Mouse (Mus musculus) activated CD4-positive, CD25-positive, alpha-beta regulatory T cell, adult 4 months (primary cell): ENCODE measurements at regions not wholly inside any gene's neighbourhood (a gene's known extent, or its start where the extent isn't known, plus 50 kb on each side); places are given as distances from the start of the nearest gene placed in this dataset.

Source experiments
- ATAC-seq: one replicate; pipeline ENCODE4 v1.8.0; 2017

DNA sequence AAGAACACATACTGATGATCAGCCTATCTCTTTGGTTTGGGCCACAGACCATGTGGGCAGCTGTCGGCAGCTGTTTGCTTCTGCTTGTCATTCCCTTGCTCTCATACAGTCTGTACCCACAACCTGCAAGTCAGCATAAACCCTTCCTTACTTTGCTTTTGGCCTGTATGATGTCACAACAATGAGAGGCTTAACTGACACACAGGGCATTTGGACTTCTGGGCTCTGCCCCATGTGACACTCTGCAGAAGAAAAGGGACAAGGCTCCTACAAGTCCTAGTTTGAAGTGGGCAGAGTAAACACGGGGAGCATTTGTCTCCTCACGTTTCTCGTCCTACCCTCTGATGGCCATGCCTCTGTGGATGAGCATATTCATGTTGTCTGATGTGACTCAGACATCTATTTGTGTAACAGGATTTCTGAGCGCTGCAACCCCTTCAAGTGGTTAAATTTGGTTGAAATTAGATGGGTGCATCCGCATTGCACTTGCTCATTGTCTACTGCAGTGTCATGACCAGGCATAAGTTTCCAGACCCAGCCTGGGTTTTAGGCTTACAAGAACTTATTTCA, 87.6 kb upstream of the Cpeb4 start:
- ATAC-seq: no peak

DNA sequence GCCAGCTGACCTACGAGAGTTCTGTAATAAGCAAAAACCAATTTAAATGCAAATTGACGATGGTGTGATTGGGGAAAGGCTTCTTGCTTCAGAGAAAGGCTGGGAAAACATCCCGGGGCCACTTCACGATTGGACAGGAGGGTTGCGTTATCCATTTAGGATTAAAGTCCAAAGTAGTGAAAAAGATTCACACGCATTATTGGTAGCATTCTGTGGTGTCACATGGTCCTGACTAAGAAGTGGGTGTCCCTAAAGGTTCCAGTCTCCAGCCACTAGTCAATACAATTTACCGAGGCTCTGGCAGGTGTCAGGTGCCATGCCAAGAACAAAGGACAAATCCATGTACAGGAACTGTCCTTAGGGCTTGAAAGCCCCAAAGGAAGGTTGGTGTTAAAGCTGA, 86.9 kb upstream of the Cpeb4 start:
- ATAC-seq: no peak

DNA sequence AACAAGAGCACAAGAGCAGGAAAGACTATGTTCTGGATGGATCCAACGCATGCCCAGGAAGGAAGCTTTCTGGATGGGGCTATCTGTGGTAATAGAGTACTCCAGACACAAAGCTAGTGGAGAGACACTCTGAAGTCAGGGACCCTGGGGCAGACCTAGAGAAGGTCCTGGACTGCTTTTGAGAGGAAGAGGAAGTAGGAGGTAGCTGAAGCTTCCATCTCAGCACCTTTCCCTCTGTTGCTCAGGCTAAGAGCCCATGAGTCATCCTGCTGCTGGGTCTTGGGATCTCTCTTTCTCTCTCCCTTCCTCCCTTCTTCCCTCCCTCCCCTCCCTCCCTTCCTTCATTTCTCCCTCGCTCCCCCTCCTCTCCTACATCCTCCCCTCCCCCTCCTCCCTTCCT, 84.6 kb upstream of the Cpeb4 start:
- ATAC-seq: no peak

DNA sequence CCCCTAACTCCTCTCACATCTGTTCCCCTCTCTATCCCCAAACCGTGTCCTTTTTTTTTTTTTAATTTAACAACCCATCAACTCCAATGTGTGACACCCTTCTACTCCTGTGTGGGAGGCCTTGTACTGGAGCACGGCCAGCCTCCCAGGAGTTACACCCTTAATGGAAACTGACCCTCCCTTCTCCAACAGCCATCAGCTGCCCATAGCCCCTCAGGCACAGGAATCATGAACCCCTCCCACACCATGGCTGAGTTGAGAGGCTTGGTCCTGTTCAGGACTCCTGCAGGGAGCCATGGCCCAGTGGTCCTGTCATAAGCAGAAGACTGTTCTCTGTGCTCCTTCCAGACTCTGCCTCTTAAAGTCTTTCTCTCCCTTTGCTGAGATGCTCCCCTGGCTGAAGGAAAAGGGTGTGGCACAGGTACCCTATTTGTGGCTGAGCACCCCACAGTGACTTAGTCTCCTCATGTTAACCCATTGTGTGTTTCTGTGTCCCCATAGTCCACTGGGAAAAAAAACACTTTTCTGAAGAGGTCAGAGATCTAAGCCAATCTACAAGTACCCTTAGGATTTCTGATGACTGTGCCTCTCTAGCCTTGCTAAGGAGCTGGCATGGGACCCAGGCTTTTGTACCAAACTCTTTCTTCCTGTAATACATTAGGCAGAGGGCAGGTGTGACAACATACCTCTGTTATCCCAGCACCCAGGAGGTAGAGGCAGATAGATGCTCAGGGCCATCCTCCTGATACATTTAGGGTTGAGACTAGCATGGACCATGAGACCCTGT, 83.9 kb upstream of the Cpeb4 start:
- no peak for ATAC-seq

DNA sequence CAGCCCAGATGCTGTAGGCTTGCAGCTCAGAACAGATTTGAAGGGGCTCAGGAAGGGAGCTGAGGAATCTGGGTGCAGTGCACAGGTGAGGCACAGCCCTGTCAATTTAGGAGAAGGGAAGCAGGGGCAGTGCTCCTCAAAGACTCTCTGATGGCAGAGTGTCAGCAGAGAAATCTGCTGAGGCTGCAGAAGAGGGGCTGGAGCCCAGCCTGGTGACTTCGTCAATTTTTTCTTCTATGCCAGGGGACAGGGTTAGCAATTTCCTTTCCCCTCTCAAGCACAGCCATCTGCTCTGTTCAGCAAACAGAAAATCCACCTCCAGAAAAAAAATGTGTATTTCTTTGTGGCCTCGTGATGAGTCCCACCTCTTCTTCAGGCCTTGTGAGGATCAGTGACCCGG, 82.0 kb upstream of the Cpeb4 start:
- no peak for ATAC-seq

DNA sequence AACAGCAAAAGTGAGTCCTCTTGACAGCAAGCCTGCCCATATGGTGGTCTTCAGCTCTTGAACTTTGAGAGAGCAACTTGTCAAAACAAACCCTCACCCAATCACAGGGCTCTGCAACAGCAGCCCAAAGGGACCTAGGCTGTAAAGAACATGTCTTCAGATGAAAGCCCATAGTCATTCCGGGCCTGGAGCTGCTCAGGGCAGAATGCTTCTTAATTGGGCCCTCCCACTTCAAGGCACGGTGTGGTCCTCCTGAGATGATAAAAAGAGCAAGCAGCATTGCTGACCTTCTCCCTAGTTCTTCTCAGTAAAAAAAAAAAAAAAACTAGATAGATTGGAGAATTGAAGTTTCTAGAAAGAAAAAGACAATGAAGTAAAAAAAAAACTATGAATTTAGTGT, 80.7 kb upstream of the Cpeb4 start:
- no peak for ATAC-seq

DNA sequence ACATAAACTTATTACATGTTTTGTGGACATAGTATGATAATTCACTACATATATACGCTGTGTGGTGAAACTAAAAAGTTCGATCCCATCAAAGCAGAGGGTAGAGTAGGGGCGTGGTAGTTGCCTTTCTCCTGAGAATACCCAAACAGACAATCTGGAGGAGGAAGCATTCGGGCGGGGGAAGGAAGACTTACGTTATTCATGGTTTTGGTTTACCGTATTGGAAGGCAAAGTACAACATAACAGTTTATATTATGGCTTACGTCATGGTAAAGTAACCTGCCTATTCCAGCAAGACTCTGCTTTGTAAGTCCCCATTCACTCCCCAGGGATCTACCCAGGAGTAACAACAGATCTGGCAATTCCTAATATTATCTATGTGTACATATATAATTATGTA, 76.9 kb upstream of the Cpeb4 start:
- ATAC-seq: no peak

DNA sequence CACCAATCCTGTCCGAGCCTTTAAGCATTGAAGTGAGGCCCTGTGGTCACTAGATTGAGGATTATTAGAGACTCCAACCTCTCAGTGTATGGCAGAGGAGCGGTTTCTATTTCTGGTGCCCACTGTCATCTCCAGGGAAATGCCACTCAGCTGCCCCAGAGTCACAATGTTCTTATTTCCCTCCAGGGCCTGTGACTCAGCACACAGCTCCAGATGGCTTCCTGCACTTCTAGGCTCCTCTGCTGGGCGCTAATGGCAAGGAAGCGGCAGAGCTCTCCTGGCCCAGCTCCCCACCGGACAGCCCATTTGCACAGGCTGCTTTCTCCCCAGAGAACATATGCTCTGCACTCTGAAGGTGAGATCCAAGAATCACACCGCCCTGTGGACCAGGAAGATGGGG, 75.8 kb upstream of the Cpeb4 start:
- no peak for ATAC-seq

DNA sequence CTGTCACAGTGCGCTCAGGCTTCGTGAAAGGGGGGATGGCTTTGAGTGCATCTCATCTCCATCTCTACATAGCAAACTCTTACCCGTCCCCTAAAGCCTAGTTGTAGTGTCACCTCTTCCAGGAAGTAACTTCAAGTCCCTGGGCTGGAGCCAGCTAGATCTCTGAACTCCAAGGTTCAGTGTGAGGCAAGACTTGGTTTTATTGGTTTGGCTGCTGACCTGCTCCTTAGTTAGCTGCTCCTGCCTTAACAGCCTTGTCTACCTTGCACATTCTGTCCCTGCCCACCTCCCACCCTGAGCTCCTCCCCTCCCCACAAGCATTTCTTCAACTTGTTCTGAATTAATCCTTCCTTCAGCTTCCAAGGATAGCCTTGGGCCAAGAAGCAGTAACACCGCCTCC, 70.4 kb upstream of the Cpeb4 start:
- ATAC-seq: no peak

DNA sequence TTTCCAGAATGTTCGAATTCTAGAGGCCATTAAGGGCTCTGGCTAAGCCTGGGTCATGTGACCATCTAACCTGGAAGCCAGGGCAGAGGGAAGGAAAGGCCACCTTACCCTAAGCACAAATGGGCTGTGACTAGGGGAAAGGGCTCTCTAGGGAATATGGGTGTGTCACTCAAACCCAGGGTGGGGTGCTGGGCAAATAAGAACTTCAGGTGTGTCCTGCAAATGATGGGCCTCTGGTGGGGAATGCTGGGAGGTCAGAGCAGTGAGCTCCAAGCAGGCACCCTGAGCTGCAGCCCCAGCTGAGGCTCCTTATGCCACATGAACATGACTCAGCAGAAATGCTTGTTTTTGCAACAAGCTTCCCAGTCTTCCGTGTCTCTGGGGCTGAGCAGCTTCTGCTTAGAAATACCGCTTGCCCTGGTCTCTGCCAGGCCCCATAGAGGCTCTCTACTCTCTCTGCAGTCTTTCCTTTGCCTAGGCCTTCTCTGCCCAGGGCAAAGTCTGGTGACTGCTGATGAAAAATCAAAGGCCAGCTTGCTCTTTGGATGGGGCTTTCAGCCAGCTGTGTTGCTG, 68.6 kb upstream of the Cpeb4 start:
- no peak for ATAC-seq

DNA sequence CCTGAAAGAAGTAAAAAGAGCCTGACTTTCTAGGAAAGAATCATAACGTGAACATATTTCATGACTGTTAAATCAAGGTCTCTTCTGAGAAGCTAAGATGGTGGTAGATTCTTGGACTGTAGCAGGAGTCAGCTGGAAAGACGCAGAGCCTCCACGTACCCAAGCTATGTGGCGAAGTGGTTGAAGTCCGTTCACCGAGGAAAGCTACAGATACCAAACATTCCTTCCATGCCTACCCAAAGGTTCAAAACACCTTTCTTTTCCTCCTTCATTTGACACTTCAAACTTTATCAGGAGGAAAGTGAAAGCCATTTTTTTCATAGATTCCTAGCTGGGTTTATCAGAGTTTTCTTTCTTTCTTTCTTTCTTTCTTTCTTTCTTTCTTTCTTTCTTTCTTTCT, 67.5 kb upstream of the Cpeb4 start:
- ATAC-seq: no peak

DNA sequence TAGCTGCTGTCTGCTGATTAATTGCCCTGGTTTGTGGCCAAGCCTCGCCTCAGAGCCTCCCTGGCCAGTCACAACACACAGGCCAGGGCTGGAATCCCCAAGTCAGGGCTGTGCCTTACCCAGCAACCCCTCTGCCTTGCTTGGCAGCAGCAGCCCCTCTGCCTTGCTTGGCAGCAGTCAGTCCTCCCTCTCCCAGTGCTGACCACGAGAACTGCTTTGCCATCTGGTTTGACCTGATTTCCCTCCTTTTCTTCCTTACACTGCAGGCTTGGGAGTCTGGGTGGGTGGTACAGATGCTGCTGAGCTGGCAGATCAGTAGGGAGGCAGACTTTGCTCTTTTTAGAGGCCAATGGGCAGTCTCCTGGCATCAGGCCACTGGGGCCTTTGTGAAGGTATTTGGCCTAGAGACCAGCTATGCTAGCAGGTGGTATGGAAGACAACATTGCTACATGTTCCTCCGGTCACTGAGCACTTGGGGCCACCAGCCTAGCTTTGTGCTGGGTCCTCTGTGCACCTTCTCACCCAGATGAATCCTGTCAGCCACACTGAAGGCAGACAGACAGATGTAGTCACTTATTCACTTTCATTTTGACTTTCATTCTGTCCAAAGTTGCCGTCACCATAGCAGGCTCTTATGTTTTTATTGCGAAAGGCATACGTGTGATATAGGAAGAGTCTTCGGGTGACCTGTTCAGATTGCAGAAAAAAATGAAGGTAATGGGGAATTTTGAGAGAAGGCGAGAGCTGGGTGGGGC, 64.4 kb upstream of the Cpeb4 start:
- ATAC-seq: peak; percentile 40

DNA sequence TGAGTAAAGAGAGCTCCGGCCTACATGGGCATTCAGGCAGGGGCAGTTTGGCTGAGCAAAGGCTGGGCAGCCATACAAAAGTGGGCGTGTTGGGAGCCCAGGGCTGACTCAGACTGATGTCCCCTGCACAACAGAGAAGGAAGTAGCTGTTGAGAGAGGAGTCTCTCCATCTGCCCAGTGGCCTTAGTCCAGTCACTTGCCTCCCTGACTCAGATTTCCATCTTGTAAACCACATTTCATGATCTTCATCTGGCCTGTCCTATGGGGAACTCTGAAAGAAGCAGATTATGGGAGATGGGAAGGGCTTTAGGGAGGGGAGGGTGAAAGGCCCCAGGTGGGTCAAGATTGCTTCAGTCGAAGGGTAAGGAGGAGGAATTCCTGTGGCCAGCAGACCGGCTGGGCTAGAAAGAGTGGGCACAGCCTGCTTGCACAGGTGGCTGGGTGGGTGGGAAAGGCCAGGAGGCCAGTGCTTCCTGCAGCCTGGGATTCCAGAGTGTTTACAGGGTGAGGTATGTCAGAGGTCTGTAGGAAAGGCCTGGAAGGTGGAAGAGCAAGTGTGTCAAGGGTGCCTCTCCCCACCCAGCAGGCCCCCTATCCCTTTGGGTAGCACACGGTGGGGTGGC, 63.7 kb upstream of the Cpeb4 start:
- ATAC-seq: no peak

DNA sequence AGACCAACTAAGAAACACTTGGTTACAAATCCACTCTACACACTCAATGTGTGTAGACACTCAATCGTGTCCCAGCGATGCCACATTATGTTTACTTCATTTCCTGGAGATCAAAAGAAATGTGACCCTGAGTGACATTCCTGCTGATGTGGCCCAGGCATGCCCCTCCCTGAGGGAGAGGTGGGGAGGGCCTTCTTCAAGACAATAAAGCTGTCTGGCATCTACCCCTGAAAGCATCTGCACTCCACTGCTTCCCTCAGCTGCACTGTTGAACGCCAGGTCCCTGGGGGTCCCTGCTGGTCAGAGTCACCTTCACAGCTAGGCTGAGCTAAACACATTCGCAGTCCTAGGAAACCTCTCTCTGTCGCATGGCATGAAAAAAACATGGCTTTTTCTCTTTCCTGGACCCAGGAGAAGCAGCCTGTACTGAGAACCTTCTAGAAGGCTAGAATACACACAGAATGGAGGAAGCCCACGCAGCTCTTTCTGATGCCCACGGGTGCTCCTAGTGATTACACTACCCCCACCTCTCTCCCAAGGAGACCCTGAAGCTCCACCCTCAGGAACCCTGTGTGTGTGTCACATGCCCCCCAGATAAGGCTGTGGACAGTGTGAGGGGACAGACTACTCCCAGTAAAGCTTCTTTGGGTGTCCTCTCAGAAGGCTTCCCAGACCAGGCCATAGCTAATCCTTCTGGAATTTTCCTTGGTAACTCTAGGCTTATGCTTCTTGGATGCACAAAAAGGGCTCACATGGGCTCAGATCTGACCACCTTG, 61.8 kb upstream of the Cpeb4 start:
- no peak for ATAC-seq

DNA sequence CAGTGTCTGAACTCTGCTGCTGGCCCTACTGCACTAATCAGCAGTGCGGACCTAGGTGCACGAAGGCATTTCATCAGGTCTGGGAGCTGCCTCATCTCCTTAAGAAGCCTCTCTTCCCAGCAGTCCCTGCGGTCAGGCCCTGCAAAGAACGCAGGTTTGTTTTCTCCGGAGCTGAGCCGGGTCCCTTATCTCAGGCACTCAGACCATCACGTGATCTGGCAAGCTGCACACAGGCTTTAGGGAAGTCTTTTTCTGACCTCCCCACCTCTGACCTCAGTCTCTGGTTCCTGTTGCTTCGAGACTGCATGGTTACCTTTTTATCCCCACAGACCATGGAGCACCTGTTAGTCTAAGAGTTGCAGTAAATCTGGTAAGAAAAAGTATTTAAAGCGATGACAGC, 59.8 kb upstream of the Cpeb4 start:
- ATAC-seq: no peak

DNA sequence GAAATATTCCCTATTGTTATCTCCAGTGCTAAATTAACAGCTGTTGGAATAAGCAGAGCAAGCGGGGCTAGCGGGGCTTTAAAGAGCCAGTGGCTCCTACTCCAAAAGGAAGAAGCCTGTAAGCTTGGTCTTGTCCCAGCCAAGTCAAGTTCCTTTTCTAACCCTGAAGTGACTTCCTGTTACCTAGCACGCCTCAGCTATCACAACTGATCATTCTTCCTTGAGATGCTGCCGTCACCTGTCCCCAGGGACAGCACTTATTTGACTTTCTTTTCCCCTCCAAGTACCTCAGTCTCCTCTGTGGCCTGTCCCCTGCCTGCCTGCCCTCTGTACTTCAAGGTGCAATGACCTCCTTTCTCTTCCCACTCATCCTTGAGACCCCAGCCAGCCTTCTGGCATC, 57.4 kb upstream of the Cpeb4 start:
- no peak for ATAC-seq

DNA sequence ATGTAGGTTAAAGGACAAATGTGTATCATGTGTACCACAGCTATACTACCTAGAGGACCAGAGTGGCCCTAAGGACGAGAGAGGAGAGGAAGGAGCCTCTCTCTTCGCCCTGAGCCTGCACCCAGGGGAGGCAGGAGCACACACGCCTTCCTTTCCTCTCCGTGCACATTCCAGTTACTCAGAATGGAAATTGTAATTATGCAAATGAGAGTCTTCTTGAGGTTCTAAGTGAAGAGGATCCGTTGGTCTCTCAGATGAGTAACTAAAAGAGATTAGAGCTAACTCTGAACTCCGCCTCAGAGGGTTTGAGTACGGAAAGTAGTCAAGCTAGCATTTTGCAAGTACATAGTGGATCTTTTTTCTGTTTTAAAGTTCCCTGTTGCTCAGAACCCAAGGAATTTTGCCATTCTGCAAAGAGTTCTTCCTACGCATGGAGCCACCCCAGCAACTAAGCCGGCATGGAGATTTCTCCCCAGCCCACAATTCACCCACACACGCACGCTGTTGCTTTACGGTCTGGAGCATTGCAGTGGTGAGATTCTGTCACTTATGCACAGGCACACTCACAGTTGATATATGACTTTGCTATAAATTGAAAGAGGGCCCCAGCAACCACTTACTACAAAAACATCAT, 56.0 kb upstream of the Cpeb4 start:
- no peak for ATAC-seq

DNA sequence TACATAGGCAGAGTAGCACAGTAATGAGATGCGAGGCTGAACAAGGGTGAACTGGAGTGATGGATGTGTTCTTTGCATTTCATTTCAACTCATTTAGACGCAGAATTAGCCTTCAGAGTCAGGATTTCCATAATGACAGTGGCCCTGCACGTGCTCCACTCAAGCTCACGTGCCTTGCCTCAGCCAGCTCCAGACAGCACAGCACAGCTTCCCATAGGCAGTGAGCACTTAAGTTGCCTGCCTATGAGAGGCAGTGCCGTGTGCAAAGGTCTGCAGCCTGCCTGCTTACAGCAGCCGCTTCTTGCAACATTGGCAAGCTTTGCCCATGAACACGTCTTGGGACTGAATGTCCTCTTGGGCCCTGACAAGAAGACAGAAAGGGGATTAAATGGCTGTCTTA, 54.0 kb upstream of the Cpeb4 start:
- no peak for ATAC-seq

DNA sequence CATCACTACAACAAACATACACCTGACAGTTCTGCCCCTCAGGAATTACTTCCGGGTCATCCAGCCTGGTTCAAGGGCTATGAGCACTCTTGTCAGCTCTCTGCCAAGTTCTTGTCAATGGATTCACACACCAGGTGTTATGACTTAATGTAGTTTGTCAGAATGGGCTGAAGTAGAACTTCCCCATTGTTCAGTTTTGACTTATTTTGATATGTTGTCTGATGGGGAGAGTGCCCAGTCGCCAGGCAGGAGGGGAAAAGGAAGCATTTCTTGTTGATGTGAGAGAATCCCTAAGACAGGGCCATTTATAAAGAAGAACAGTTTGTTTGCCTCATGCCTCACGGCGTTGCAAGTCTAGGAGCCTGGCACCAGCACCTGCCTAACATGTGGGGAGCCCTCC, 52.0 kb upstream of the Cpeb4 start:
- ATAC-seq: no peak

DNA sequence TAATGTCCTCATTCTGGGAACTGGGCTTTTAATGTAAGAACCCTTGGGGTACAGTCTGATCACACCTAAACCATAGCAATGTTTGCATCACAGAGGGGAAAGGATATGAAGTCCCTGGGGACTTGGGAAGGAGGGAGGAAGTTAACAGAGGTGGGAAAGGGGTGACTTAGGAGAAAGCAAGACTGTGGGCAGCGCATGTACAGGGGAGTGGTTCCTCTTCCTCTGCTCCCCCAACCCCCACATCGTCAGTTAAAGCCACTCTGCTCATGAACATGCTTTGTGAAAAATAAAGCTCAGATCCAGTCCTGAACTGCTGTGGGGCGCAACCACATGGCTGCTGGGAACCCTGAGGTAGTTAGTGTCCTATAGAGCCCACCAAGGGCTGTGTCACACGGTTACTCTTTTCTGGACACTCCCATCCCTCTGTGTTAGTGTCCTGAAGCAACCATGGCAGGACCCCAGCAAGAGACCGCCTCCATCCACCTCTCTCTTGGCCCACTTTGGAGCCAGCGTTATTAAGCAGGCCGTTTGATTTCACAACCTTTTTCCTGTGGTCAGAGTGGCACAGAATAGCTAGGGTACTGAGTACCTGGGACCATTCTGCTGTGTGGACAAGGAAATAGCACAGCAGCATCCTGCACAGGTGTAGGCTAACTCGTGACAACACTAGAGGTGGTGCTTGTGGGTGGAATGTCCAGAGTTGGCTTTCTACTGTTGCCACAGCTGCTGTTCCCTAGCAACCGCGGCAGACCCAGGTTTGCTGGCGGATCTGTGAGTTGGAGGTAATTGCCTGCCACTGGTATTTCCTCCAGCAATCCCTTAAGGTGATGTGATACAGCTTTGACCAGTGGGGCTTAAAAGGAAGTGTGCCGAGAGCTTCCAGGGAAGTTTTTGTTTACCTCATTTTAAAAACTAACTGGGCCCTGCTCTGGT, 50.3 kb upstream of the Cpeb4 start:
- ATAC-seq: no peak
